Mouse (Mus musculus): Measurements from ENCODE around the gene Pgbd5.

GRCm38 (mm10) chr8:124323356-124323755, 116.1 kb downstream of the Pgbd5 start:
- TF ChIP-seq POLR2A (IDR thresholded peaks at IDR 0.05; ENCODE audit: control insufficient read depth, extremely low read depth, insufficient read depth, low read length, poor library complexity), result no peak
- TF ChIP-seq CTCF (IDR thresholded peaks at IDR 0.05; ENCODE audit: borderline replicate concordance, control insufficient read depth, extremely low read depth, insufficient read depth, low read length, poor library complexity), result no peak

All from thymus, adult 2 months (tissue).